Mouse (Mus musculus) liver, postnatal 0 days (tissue): ENCODE measurements around the gene Ralgds.

Source experiments
- CTCF ChIP-seq: sonication (generic); IDR thresholded peaks from 2 replicates; pipeline ENCODE4 v1.5.1; 2016; ENCODE audit warnings: antibody characterized with exemption, low read depth
- EP300 ChIP-seq: IDR thresholded peaks from 2 replicates; pipeline ENCODE4 v1.6.1; 2016; ENCODE audit warnings: antibody characterized with exemption, low read depth, mild to moderate bottlenecking

GRCm38 (mm10) chr2:28549157-28549556 is 36.2 kb downstream of the Ralgds start:
- TF ChIP-seq CTCF (no peak), EP300 (no peak)
